Comparison of ENCODE assay signal across 26 mouse cellular contexts in genomic region chr8:104008756-104009155, GRCm38 (mm10).
"Had no signal": no experiment of that assay in that cellular context is flagged by ENCODE, and none has a peak within 500 bp of the region (broad histone marks: within the 10 kb centered on the region; RNA-seq: fewer than 3 reads in every experiment).

No protein-coding gene starts in this region.

- H3K4me3 ChIP-seq: heart, adult 2 months; heart, embryonic 13.5 days; heart, embryonic 15.5 days; hindbrain, embryonic 13.5 days; hindbrain, embryonic 15.5 days; kidney, embryonic 15.5 days; left cerebral cortex, adult 2 months; limb, embryonic 13.5 days; limb, embryonic 15.5 days had no signal

- H3K9me3 ChIP-seq: heart, embryonic 13.5 days; heart, embryonic 15.5 days; hindbrain, embryonic 13.5 days; hindbrain, embryonic 15.5 days; kidney, embryonic 15.5 days; limb, embryonic 13.5 days; limb, embryonic 15.5 days had no signal

- H3K9ac ChIP-seq: forebrain, postnatal 0 days; heart, embryonic 13.5 days; heart, embryonic 15.5 days; hindbrain, embryonic 13.5 days; hindbrain, embryonic 15.5 days; kidney, embryonic 15.5 days; limb, embryonic 13.5 days; limb, embryonic 15.5 days had no signal

- H3K36me3 ChIP-seq: heart, embryonic 13.5 days; heart, embryonic 15.5 days; hindbrain, embryonic 13.5 days; hindbrain, embryonic 15.5 days; kidney, embryonic 15.5 days; limb, embryonic 13.5 days; limb, embryonic 15.5 days had no signal

- ATAC-seq: forebrain, postnatal 0 days; hindbrain, postnatal 0 days; intestine, embryonic 16.5 days had no signal

- H3K4me2 ChIP-seq: heart, embryonic 11.5 days; heart, embryonic 13.5 days; heart, embryonic 15.5 days; hindbrain, embryonic 13.5 days; hindbrain, embryonic 15.5 days; kidney, embryonic 15.5 days; limb, embryonic 13.5 days; limb, embryonic 15.5 days had no signal

- DNase-seq: forebrain, postnatal 0 days; gastrocnemius, postnatal 14 days; gastrocnemius, postnatal 36 days; heart, adult 11 months; heart, adult 2 months; heart, postnatal 14 days; heart, postnatal 36 days; kidney, adult 11 months; kidney, adult 2 months; kidney, adult 9 months; kidney, postnatal 14 days; kidney, postnatal 36 days; layer of hippocampus, adult 9-11 months; layer of hippocampus, postnatal 36 days had no signal

- H3K4me1 ChIP-seq: heart, embryonic 13.5 days; heart, embryonic 15.5 days; hindbrain, embryonic 13.5 days; hindbrain, embryonic 15.5 days; kidney, embryonic 15.5 days; limb, embryonic 13.5 days; limb, embryonic 15.5 days had no signal

- H3K27me3 ChIP-seq: heart, embryonic 13.5 days; heart, embryonic 15.5 days; hindbrain, embryonic 13.5 days; hindbrain, embryonic 15.5 days; kidney, embryonic 15.5 days; limb, embryonic 13.5 days; limb, embryonic 15.5 days had no signal

- H3K27ac ChIP-seq: heart, adult 2 months; heart, embryonic 13.5 days; heart, embryonic 15.5 days; hindbrain, embryonic 13.5 days; hindbrain, embryonic 15.5 days; hindbrain, postnatal 0 days; kidney, embryonic 15.5 days; kidney, postnatal 0 days; left cerebral cortex, adult 2 months; limb, embryonic 13.5 days; limb, embryonic 15.5 days had no signal
